Mouse (Mus musculus) macrophage (primary cell): Measurements from ENCODE around the gene Trp53rkb. TPM values are rescaled to one million over a fixed set of nuclear protein-coding genes. Genes with fewer than 3 reads are reported as not detected.

Experiments
- H3K27ac ChIP-seq: fragments of 350-480 bp; formaldehyde crosslinking; 2 replicates; pipeline ENCODE4 v1.9.0; 2021
- H3K36me3 ChIP-seq: fragments of 350-480 bp; formaldehyde crosslinking; 2 replicates; pipeline ENCODE4 v1.9.0; 2021; ENCODE audit errors: inconsistent target
- H3K4me3 ChIP-seq: fragments of 350-480 bp; formaldehyde crosslinking; 2 replicates; pipeline ENCODE4 v1.9.0; 2021; ENCODE audit errors: inconsistent target
- H3K79me2 ChIP-seq: fragments of 350-480 bp; formaldehyde crosslinking; 2 replicates; pipeline ENCODE4 v1.9.0; 2021; ENCODE audit errors: inconsistent target
- WGBS: methylation state at CpG from one replicate; pipeline ENCODE4 v1.1.7; 2026; ENCODE audit warnings: inconsistent platforms; ENCODE audit not compliant: missing documents; 5-methylcytosine and 5-hydroxymethylcytosine counted together
- polyA plus RNA-seq: library from polyadenylated mRNA; stranded (reverse); fragments of 250-400 nt; gene quantifications from 3 replicates; pipeline ENCODE4 v1.2.4, GENCODE M21; 2018; ENCODE audit warnings: inconsistent platforms

Trp53rkb gene
- polyA plus RNA-seq, 1 experiment from 2014 or later = 0.82 TPM

DNA sequence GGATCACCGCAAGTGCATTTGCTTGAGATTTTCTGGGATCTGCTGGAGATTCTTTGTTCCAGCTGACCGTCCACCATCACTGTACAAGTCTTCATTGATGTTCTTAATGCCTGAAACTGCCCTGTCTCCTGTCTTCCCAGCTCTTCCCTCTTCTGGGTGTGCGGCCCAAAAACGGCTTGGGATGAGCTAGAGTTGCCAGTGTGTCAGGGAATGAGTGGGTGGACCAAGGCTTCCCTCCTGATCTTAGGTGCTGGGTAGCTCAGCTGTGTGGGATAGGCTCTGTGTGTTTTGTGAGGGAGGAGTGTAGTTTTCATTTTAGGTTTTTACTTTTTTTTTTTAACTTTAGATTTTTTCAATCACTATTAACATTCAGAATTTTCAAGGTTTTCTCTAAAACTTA is 42.5 kb downstream of the Trp53rkb start:
- WGBS = 95% methylated on average over 4 of the region's 4 CpGs
- Histone ChIP-seq H3K79me2 (peaks cover 14% of the 10 kb centered on the region), H3K36me3 (peaks cover 42% of the 10 kb centered on the region), H3K4me3 (no peak overlapping the region), H3K27ac (no peak overlapping the region)

DNA sequence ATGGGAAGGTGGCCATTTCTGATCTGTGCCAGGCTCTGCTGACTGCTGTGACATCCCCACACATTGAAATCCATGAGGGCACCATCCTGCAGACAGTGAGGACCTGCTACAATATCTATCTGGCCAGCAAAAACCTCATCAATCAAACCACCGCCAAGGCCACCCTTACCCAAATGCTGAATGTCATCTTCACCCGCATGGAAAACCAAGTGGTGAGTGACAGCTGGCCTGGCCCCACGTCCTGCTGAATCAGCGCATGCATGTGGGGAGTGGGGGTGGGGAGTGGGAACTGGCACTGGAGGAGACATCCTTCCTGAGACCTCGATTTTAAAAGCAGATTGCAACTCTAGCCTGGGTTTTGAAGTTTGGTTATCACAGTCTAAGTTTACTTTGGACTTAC is 43.2 kb downstream of the Trp53rkb start:
- 72% methylated on average over 5 of the region's 5 CpGs for WGBS
- no peak overlapping the region for H3K27ac ChIP-seq
- peaks cover 40% of the 10 kb centered on the region for H3K36me3 ChIP-seq
- H3K79me2 ChIP-seq = peaks cover 14% of the 10 kb centered on the region
- no peak overlapping the region for H3K4me3 ChIP-seq

DNA sequence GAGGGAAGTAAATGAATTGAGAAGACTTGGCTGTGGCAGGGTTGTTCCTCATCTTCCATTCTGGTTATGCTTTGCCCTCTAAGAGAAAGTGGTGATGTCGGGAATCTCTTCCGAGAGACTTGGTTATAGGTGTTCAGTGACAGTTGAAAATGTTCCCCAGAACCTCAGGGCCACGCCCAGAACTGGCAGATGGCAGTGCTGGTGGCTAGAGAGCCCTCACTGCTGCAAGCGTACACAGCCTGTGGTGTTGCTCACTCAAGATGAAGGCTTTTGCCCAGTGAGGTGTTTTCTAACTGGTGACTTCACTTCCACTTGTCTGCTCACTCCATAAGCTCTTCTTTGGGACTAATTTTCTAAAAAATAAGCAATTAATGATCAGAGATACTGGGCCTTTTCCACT is 49.5 kb downstream of the Trp53rkb start:
- H3K36me3 ChIP-seq = peaks cover 76% of the 10 kb centered on the region
- 96% methylated on average over 4 of the region's 4 CpGs for WGBS

More for the DNA sequence above, 49.5 kb downstream of the Trp53rkb start:
- Histone ChIP-seq H3K27ac (no peak overlapping the region), H3K4me3 (no peak overlapping the region), H3K79me2 (no peaks in the 10 kb centered on the region)

Other genes starting within 250 kb of the Trp53rkb start
- gene Prex1, start 78.7 kb upstream of the Trp53rkb start, polyA plus RNA-seq = 51.9 to 91.8 TPM (median 63.2 TPM) in 3 replicates
- 27.8 to 30.3 TPM (median 28.9 TPM) in 3 replicates for gene Arfgef2, start 13.1 kb downstream of the Trp53rkb start, polyA plus RNA-seq
- 27.7 to 58.5 TPM (median 38.8 TPM) in 3 replicates for gene Cse1l, start 113.5 kb downstream of the Trp53rkb start, polyA plus RNA-seq
- 33.2 to 69.7 TPM (median 44.1 TPM) in 3 replicates for gene Stau1, start 203.8 kb downstream of the Trp53rkb start, polyA plus RNA-seq
- gene Ddx27, start 222.7 kb downstream of the Trp53rkb start, polyA plus RNA-seq = 15.6 to 38.1 TPM (median 33.2 TPM) in 3 replicates